Mouse (Mus musculus) naive thymus-derived CD4-positive, alpha-beta T cell, adult 2 months (primary cell): ENCODE results near the gene Vmn1r9.
A peak's percentile ranks its signal among the peaks of the same experiment; 100 is the strongest.
"Not testable (repeated sequence)": the region's sequence is repeated elsewhere in the genome, so short reads cannot be mapped to it uniquely, and the experiment has no call there.

ENCODE experiments used
- DNase-seq: peaks from one replicate; pipeline ENCODE4 v3.0.0-alpha.2; 2011; ENCODE audit warnings: low read depth

Vmn1r9 gene

GRCm38 (mm10) chr6:57066487-57066886, at the start of gene Vmn1r9:
Gene Vmn1r9 (plus strand): TSS chr6:57066787.
- no peak for DNase-seq

GRCm38 (mm10) chr6:57025224-57025623, 41.4 kb upstream of the Vmn1r9 start, which contains the start of gene Vmn1r7:
Gene Vmn1r7 (minus strand): TSS chr6:57025324.
- DNase-seq, result not testable (repeated sequence)

DNA sequence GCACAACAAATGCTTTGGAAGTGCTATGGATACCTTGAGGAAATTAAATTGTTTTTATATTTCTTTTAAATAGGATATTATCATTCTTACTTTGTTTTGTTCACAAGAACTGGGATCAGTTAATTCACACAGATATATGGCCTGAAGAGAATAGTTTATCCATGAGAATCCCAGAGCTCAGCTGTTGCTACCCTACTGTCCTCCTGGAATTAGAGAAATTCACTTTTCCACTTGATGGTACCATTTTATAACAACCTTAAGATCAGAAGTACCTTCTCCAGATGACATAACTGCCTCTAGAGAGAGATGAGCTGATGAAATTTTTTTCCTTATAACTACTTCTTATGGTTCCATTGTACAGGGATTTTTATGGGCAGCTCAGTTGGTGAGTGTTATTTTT, 34.6 kb upstream of the Vmn1r9 start, which contains the start of gene Vmn1r8:
Gene Vmn1r8, plus strand, starts transcription at position 301 of the 400 bp plus-strand sequence.
- DNase-seq, result no peak

GRCm38 (mm10) chr6:57034674-57035073, 31.9 kb upstream of the Vmn1r9 start:
- DNase-seq, result no peak

GRCm38 (mm10) chr6:57063730-57064129, 2.9 kb upstream of the Vmn1r9 start:
- no peak for DNase-seq

DNA sequence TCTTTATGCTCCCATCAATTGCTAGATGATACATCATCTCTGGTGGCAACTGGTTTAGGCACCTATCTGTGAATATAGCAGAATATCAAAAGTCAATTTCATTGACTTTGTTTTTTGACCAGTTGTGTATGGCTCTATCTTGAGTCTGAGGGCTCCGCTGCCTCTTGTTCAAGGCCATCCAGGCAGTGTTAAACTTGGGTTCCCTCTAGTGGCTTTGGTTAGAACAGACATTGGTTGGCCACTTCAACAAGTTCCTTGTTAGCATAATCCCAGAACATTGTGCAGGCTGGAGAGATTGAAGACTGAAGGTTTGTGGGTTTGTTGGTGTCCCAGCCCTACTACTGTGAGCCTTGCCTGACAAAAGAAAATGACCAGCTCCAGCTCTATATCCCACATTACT, 39.8 kb downstream of the Vmn1r9 start:
- DNase-seq, result peak; percentile 9

DNA sequence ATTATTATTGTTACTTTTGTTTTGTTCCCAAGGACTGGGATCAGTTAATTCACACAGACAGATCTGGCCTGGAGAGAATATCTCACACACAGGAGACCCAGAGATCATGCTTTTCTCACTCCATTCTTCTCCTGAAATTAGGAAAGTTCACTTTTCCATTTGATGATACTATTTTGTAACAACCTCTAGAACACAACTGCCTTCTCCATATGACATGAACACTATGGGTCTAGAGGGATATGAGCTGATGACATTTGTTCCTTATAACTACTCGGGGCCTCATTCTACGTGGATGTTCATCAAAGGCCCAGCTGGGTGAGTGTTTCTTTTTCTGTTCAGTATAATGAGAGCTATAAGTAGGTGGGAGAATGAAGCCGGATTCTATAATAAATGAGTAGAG, 42.6 kb downstream of the Vmn1r9 start, which contains the start of gene Vmn1r10:
Gene Vmn1r10, plus strand, starts transcription at position 301 of the 400 bp plus-strand sequence.
- DNase-seq, result no peak
